Mouse (Mus musculus) testis, adult 10 weeks (tissue): ENCODE data around the gene Amph. TPM values are rescaled to one million over a fixed set of nuclear protein-coding genes. Genes with fewer than 3 reads are reported as not detected.

Source experiments
- polyA plus RNA-seq: library from polyadenylated mRNA; stranded (reverse); fragments of 350-450 nt; fragmentation: Illumina TruSeq; extraction: RNeasy Lipid Tissue Mini Kit (QIAGEN cat#74804); gene quantifications from one replicate; pipeline ENCODE4 v1.2.3, GENCODE M21; 2014; ENCODE audit warnings: low read depth, low replicate concordance

Gene Amph
- 2.4 TPM for polyA plus RNA-seq

GRCm38 (mm10) chr13:18948171-18949028 is at the start of gene Amph:
Gene Amph (plus strand): TSS chr13:18948205.

Other genes starting within 250 kb of the Amph start
- 52.1 TPM for gene Vps41, start 230.9 kb upstream of the Amph start, polyA plus RNA-seq